Mouse (Mus musculus) ES-E14 (cell line): Measurements from ENCODE around the gene Sac3d1. TPM values are rescaled to one million over a fixed set of nuclear protein-coding genes. Genes with fewer than 3 reads are reported as not detected.

ENCODE experiments used
- DNase-seq: peaks from one replicate; pipeline ENCODE4 v3.0.0-alpha.2; 2013; ENCODE audit warnings: low read depth, low spot score
- H3K27ac ChIP-seq: 2 replicates; pipeline ENCODE4 v1.5.1; 2012; ENCODE audit warnings: low read depth, mild to moderate bottlenecking, low read length, moderate library complexity, mixed read lengths; ENCODE audit not compliant: poor library complexity, insufficient read depth, severe bottlenecking
- H3K36me3 ChIP-seq: 2 replicates; pipeline ENCODE4 v1.6.1; 2012; ENCODE audit warnings: mild to moderate bottlenecking, low read length, moderate library complexity, mixed read lengths; ENCODE audit not compliant: control insufficient read depth, poor library complexity, insufficient read depth, severe bottlenecking
- H3K4me1 ChIP-seq, 2 experiments: fragments of 150-350 bp in 1 of 2; sonication (generic) in 1 of 2; 2 replicates each; pipeline ENCODE4 v1.6.1; 2012; ENCODE audit warnings: low read length in 2 of 2, mild to moderate bottlenecking in 1 of 2, mixed read lengths in 1 of 2; ENCODE audit not compliant: control insufficient read depth in 2 of 2, insufficient read depth in 2 of 2, poor library complexity in 1 of 2
- H3K4me3 ChIP-seq, 2 experiments: fragments of 150-350 bp in 1 of 2; sonication (generic) in 1 of 2; 2 replicates each; pipeline ENCODE4 v1.5.1; 2012; ENCODE audit warnings: low read length in 2 of 2, low read depth in 1 of 2, mild to moderate bottlenecking in 1 of 2, mixed read lengths in 1 of 2; ENCODE audit not compliant: insufficient read depth in 1 of 2, poor library complexity in 1 of 2, severe bottlenecking in 1 of 2
- H3K9ac ChIP-seq: 2 replicates; pipeline ENCODE4 v1.6.1; 2012; ENCODE audit warnings: low read depth, mild to moderate bottlenecking, low read length, mixed read lengths; ENCODE audit not compliant: poor library complexity, insufficient read depth, severe bottlenecking
- H3K9me3 ChIP-seq: fragments of 150-350 bp; sonication (generic); 2 replicates; pipeline ENCODE4 v1.6.1; 2012; ENCODE audit warnings: low read depth, mild to moderate bottlenecking, low read length; ENCODE audit not compliant: control insufficient read depth, insufficient read depth
- CHD2 ChIP-seq: IDR thresholded peaks from 2 replicates; pipeline ENCODE4 v1.6.1; 2014; ENCODE audit warnings: mild to moderate bottlenecking, low read depth, low read length, inconsistent platforms
- HCFC1 ChIP-seq: IDR thresholded peaks from 2 replicates; pipeline ENCODE4 v1.6.1; 2012; ENCODE audit warnings: low read length, inconsistent platforms, borderline replicate concordance; ENCODE audit not compliant: insufficient read depth
- MAFK ChIP-seq: IDR thresholded peaks from 2 replicates; pipeline ENCODE4 v1.6.1; 2014; ENCODE audit warnings: mild to moderate bottlenecking, low read depth, low read length, inconsistent platforms; ENCODE audit not compliant: insufficient read depth
- ZC3H11A ChIP-seq: IDR thresholded peaks from 2 replicates; pipeline ENCODE4 v1.6.1; 2012; ENCODE audit warnings: low read depth, mild to moderate bottlenecking, inconsistent platforms, low read length, borderline replicate concordance
- ZNF384 ChIP-seq: IDR thresholded peaks from 2 replicates; pipeline ENCODE4 v1.6.1; 2012; ENCODE audit warnings: low read depth, low read length, inconsistent platforms
- in situ Hi-C, 2 experiments: fragments of 600-800 bp; cut with MboI; formaldehyde crosslinking; loops; one replicate each; pipeline ENCODE4 v1.15.1; 2025; ENCODE audit warnings: low sequenced_read_pairs in 2 of 2, inconsistent platforms in 1 of 2; ENCODE audit not compliant: unreplicated experiment in 2 of 2
- total RNA-seq: library from RNA; depleted of rRNA; stranded (reverse); fragments of 300-350 nt; gene quantifications from 2 replicates; pipeline ENCODE4 v1.2.3, GENCODE M21; 2012

Sac3d1 gene
- total RNA-seq, 1 experiment = 28.2 TPM

GRCm38 (mm10) chr19:6156372-6156771 is 37.9 kb upstream of the Sac3d1 start:
- Histone ChIP-seq H3K4me3 (no peak overlapping the region), H3K36me3 (no peaks in the 10 kb centered on the region), H3K9me3 (no peaks in the 10 kb centered on the region), H3K27ac (no peak overlapping the region), H3K4me1 (no peaks in the 10 kb centered on the region), H3K9ac (no peak overlapping the region)
- TF ChIP-seq MAFK = no peak
- no peak for TF ChIP-seq ZNF384
- no peak for TF ChIP-seq ZC3H11A
- no peak for TF ChIP-seq HCFC1
- TF ChIP-seq CHD2 = no peak
- in situ Hi-C loops = no loop called here
- no peak for DNase-seq

DNA sequence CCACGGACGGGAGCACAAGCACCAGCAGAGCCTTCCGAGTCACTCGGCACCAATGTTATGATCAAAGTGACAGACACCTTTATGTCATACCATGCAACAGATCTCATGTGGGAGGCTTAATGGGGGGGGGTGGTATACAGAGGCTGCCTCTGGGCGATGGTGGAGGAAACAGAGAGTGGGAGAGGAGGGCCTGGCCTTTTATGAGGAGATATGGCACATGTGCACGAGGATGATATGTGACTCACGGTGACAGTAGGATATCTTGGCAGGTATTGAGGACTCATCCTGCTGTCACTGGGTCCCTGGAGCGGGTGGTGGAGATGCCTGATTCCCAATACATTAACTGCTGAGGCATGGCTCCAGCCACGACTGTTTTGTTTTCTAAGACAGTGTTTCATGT is 36.7 kb upstream of the Sac3d1 start:
- H3K9me3 ChIP-seq = no peaks in the 10 kb centered on the region
- no peak overlapping the region for H3K4me3 ChIP-seq
- no peak for DNase-seq
- TF ChIP-seq ZC3H11A (no peak), CHD2 (no peak), HCFC1 (no peak), ZNF384 (no peak), MAFK (no peak)
- no peak overlapping the region for H3K27ac ChIP-seq
- in situ Hi-C loops = no loop called here
- no peak overlapping the region for H3K9ac ChIP-seq
- H3K36me3 ChIP-seq = no peaks in the 10 kb centered on the region
- no peaks in the 10 kb centered on the region for H3K4me1 ChIP-seq

GRCm38 (mm10) chr19:6144842-6145241 is 26.4 kb upstream of the Sac3d1 start:
- no peak for DNase-seq
- Histone ChIP-seq H3K27ac (no peak overlapping the region), H3K9ac (no peak overlapping the region), H3K4me3 (no peak overlapping the region), H3K4me1 (peaks cover 0 to 2% of the 10 kb centered on the region in 2 experiments; a peak in 1 of 4 replicates), H3K9me3 (no peaks in the 10 kb centered on the region), H3K36me3 (no peaks in the 10 kb centered on the region)
- in situ Hi-C loops = no loop called here
- TF ChIP-seq ZC3H11A (no peak), MAFK (no peak), ZNF384 (no peak), CHD2 (no peak), HCFC1 (no peak)

DNA sequence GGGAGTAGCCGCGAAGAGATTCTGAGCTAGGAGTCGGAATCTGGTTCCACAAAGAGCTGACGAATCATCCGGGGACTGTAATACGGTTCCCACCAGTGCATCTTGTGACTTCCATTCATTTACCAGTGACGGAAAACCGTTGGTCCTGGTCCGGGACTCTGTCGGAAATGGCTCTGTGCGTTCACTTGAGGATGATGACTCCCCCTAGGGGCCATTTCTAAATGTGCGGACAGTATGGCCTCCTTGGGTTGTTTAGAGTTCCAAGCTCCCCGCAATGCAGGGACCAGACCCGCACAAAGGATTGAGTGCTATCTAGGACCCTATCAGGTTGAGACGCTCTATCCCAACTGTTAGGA is 22.9 kb upstream of the Sac3d1 start, which contains the start of gene Arl2:
TSS of gene Arl2 (minus strand) at position 155 of the 356 bp plus-strand sequence.
- Histone ChIP-seq H3K4me3 (peak within 1 kb of the TSS; percentile 81 to 83), H3K9ac (peak within 1 kb of the TSS; percentile 93), H3K4me1 (peaks cover 0 to 4% of the 10 kb centered on the region in 2 experiments; a peak in 1 of 4 replicates), H3K27ac (peak within 1 kb of the TSS; percentile 95), H3K9me3 (no peaks in the 10 kb centered on the region), H3K36me3 (peaks cover 9% of the 10 kb centered on the region; the same call in 1 of the 2 replicates)
- TF ChIP-seq ZC3H11A = no peak
- no peak for TF ChIP-seq HCFC1
- no peak for TF ChIP-seq ZNF384
- TF ChIP-seq MAFK = no peak
- no peak for TF ChIP-seq CHD2
- peak; percentile 88 for DNase-seq
- in situ Hi-C loops = no loop called here
